Mouse (Mus musculus): ENCODE results near the gene Sds.

The Sds gene

DNA sequence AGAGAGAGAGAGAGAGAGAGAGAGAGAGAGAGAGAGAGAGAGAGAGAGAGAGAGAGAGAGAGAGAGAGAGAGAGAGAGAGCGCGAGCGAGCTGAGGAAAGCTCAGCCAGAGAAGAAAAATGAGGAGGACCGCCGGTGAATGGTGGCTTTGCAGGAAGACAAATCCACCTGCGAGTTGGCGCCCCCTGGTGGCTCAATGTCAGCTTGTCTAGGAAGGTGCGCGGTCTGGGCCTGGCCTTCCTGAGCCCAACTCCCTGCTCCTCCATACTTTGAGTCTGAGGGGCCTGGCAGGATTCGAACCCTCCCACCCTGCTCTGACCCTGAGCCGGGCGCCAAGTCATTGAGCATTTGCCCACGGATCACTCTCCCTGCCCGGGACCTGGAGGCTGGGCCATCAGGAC is 35.6 kb upstream of the Sds start:
- DNase-seq = peak; percentile 90

DNA sequence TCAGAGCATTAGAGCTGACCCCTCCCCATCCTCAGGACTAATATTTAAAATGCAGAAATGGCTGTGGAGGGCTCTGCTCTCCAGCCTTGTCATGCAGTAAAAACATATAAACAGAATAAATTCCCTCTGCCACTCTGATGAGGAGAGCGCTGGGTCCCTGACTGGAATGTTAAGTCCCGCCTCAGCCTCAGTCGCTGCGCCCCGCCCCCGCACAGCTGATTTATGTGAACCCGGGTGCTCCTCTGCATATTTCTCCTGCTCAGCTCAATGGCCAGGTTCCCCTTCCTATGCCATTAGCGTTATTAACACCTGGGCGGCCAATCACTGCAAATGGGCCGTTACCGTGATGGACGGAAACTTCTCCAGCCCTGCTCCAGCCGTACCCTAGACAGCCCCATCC is 29.0 kb upstream of the Sds start:
- DNase-seq = no peak

DNA sequence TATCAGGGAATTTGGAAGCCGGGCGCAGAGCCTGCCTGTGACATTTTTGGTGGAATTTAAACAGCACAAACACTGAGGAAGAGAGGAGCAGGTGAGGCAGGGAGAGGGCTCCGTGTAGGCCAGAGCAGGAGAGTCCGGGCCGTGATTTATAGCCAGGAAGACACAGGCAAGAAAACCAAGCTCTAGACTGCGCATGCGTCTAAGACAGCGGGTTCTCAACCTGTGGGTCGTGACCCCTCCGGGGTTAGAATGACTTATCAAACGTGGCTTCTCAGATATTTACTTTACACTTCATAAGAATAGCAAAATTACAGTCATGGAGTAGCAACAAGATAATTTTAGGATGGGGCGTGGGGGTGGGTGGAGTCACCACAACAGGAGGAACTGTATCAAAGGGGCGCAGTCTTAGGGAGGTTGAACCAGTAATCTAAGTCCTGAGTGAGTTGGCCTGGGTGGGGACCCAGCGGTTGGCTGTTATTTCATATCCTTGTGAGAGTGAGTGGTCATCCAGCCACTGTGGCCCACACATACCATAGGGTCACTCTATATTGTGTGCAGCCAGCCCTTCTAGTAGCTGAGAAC is 21.5 kb upstream of the Sds start:
- DNase-seq = no peak

DNA sequence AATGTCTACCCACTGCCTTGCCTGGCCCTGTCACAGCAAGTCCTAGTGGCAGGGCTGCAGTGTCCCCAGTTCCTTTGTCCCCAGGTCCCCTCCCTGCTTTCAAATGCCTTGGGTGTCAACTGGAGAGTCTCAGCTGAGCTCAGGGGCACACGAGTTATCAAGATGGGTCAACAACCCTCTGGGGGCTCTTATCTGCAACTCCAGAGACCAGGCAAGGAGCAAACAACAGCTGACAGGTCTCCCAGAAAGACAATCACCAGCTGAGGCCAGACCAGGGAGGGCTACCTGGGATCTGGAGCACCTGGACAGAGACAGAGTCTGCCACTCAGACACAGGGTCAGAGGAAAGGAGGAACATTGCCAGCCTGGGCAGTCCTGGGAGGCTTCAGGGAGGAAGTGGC is 20.1 kb upstream of the Sds start:
- DNase-seq = no peak

DNA sequence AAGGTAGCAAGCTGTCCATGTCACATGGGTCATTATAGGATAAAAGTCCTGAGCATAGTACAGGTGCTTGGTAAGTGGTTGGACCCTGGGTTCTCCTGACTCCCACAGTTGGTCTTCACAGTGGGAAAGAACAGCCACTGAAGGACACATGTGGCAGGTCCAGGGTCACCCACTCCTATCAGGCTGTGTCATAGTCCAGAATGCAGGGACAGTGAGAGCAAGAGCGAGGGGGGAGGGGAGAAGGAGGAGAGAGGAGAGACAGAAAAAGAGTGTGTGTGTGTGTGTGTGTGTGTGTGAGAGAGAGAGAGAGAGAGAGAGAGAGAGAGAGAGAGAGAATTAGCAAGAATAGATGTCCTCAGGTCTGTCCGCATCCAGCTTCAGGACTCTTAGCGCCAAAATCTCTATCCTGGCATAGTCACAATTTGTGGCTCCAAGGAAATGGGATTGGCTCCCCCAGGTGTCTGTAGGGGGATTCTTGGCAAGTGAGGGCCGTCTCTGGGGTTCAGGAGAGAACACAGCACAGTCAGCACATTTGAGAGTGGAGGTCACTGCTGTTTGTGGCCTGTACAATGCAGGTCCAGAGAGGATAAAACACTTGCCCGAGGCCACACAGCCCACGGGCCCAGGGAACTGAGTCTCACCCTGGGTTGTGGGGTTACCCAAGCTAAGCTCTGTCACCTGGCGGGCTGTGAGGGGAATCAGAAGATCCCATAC is 19.3 kb upstream of the Sds start:
- no peak for DNase-seq

DNA sequence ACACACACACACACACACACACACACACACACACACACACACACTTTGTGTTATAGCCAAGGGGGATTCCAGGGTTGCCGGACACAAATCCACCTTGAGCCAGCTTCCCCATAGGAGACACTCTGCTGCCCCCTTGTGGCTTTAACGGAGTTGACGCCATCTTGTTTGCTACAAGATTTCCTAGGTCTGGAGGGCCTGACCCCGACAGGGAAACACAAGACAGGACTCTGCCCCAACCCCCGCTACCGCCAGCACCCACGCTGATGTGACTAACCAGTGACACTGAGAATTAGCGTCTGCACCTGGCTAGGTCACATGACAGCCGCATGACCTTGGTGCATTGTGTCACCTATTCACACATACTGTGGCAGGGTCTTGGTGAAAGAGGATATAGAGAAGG is 18.7 kb upstream of the Sds start:
- DNase-seq = peak; percentile 91

DNA sequence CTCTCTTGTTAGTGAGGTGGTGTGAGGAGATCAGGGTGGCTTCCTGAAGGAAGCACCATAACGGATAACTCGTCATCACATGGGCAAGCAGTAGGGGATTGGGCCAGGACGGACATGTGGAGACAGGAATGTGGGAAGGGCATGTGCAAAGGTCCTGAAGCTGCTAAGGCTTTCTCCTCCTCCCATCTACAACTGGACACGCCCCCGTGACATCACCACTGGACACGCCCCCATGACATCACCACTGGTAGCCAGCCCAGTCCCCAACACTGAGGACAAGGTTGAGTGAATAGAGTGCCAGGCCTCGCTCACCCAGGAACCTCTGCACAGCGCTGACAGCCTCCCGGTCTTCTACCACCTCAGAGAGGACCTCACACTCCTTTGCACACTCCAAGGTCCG is 17.2 kb upstream of the Sds start:
- peak; percentile 35 for DNase-seq

DNA sequence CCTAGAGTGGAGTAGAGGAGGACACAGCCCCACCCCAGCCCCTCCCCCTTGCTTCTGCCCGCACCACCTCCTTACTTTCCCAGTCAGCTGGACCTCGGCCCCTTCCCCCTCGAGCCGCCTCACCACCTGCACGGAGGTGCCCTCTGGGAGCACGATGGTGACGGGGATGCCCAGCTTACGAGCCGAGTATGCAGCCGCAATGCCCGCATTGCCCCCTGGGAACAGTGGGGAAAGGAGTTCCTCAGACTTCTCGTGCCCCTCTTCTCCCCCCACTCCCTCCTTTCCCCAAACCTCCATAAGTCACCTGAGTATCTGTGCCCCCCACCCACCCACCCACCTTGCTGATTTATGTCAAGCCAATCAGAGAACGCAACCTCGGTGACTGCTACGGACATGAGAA is 14.4 kb upstream of the Sds start:
- DNase-seq = no peak

DNA sequence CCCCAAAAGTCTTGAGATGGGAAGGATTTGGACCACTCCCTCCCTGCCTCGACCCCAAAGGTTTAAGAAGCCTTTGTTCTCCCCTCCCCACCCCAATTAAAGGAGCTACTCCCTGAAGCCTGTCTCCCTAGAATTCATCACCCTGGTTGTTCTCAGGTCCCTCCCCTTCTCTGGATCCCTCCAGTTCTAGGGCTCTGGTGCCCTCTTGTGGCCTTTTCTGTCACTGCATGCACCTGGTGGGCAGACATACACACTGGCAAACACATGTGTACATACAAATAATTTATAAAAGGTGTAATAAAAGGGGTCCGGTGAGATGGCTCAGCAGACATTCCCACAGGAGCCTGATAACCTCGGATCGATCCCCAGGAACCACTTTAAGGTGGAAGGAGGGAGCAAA is 12.0 kb upstream of the Sds start:
- DNase-seq = no peak

DNA sequence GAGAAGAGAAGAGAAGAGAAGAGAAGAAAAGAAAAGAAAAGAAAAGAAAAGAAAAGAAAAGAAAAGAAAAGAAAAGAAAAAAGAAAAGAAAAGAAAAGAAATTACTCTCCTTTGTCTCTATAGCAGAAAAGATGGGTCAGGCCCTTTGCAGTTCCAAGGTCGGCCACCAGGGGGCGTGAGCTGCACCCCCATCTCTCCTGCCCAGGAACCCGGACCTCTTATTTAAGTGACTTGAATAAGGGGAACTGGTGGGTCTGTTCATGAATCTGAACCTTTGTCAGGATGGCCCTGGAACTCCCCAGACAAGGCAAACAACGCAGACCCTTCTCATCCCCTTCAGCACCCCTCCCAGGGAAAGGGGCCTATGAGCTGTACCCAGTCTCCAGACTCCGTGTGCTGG is 11.3 kb upstream of the Sds start:
- DNase-seq = no peak

DNA sequence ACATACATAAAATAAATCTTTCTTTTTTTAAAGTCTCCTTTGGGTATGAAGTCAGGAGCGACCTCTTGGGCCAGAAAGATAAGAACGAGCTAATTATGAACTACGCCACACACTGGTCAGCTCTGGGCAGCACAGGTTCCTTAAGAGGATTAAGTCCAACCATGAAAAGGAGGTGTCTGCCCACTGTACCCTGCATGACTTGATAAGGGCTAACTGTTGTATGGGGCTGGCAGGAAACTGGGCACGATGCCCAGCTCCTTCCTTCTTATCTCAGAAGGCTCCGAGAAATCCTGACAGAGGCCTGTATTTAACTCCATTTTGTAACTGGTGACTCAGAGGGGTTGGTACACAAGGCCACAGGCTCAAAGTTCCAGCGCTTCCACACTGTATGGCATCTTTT is 10.5 kb upstream of the Sds start:
- DNase-seq = peak; percentile 43

DNA sequence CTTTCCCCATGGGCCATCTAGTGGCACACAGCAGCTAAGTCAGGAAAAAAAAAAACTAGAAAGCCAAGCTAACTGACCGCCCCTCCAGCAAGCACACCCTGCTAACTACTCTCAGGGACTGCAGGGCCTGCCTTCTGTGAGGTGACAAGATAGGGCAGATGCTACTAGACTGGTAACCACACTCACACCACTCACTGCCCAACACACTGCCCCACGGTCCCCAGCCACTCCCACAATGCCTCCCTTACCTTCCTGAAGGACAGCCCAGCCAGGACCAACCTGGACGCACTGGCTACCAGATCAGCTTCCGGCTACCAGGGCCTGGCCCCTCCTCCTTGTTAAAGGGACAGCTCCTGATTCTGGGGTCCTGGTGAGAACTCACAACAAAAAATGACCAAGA is 9.3 kb upstream of the Sds start:
- DNase-seq = peak; percentile 33

DNA sequence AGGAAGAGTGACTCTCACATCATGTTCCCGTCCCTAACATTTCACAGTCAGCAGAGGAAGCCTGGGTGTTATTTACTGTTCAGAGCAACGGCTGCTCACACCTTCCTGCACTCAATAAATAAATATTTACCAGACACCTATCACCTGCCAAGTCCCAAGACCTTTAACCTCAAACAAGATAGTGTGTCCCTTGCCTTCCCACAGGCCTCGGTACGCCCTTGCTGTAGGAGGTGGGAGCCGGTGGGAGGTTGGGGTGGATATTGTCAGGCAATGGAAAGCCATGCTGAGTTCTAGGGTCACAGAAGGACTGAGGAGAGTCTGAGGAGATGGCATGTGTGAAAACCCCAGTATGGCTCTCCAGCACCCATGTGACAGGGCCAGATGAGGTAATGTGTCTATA is 8.0 kb upstream of the Sds start:
- DNase-seq = no peak

DNA sequence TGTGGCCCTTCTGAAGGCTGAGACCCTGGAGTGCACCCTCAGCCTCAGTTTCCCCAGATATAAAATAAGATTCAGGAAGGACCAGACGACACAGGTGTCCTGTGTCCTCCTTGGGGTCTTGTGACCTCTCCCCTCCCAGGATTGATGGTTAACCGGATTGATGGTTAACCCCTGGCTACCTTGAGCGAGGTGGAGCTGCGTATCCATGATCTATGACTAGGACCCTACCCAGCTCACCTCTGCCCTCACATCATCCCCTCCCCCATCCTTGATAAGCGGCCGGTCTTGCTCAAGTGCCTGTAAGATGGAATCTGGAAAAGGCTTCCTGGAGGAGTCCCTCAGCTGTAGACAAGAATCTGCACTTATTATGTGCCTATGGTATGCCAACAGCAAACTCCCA is 7.5 kb upstream of the Sds start:
- no peak for DNase-seq

DNA sequence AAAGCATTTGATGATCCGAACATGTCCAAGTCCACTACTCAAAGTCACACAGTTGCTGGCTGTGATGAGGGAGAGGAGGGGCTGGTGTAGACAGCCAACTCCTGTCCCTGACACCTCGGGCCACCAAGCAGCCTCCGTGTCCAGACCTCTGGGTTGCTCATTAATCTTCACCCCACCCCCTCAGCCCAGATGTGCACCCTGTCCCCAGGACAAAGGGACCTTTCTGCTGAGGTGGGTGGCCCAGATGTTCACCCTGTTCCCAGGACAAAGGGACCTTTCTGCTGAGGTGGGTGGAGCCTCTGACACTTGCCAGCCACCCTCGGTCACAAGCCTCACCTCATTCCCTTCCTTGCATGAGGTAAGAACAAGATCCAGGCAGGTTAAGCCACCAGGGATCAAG is 4.8 kb upstream of the Sds start:
- DNase-seq = no peak

DNA sequence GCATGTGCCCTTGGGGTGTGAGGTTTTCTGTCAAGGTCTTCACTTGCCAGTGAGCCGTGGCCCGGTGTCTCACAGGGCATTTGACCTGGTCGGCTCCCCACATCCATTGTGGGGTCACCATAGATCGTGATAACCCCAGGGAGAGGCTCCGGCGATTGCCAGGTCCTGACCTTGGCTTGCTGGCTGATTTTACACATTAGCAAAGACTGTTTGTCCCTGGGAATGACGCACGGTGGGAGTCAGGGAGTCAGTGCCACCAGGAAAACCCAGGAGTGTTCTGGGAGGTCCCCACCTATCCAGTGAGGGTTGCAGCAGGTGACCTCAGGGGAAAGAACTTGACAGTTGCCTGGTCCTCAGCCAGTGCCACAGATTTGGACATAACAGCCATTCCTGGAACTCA is 3.6 kb upstream of the Sds start, which contains the start of gene Sdsl:
Sdsl (minus strand) TSS at position 41 of the 400 bp plus-strand sequence.
- no peak for DNase-seq

DNA sequence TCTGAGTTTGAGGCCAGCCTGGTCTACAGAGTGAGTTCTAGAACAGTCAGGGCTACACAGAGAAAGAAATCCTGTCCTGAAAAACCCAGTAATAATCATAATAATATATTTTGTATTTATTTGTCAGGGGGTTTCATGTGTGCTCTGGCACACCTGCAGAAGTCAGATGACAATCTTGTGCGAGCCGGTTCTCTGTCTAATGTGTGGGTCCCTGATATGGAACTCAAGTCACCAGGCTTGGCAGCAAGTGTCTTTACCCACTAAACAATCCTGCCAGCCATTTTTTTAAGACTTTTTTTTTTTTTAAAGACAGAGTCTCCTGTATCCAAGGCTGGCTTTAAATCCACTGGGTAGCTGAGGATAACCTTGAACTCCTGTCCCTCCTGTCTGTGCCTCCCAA is 3.0 kb upstream of the Sds start:
- no peak for DNase-seq

DNA sequence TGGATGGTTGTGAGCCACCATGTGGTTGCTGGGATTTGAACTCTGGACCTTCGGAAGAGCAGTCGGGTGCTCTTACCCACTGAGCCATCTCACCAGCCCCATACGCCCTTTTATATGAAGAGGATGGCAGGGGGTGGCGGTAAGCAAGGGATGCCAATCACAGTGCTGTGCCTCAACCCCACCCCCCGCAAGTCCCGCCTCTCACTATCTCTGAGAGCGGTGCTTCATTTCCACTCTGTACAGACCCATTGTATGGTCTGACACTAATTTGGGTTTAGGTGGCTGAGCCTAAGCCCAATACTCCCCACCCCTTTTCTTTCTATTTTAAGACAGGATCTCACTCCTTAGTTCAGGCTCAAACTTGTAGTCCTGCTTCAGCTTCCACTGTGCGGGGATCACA is 465 bp upstream of the Sds start:
- DNase-seq = no peak

DNA sequence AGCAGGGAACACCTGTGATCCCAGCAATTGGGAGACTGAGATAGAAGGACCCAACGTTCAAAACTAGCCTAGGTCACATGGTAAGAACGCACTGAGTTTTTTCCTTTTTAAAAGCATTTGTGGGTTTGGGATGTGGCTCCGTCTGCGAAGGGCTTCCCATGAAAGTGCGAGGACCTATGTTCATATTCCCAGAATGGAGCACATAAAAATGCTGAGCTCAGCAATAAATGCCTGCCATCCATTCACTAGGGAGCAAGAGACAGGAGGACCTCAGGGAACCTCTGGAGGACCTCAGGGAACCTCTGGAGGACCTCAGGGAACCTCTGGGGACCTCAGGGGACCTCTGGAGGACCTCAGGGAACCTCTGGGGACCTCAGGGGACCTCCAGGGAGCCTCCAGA is 1.7 kb downstream of the Sds start:
- DNase-seq = no peak

DNA sequence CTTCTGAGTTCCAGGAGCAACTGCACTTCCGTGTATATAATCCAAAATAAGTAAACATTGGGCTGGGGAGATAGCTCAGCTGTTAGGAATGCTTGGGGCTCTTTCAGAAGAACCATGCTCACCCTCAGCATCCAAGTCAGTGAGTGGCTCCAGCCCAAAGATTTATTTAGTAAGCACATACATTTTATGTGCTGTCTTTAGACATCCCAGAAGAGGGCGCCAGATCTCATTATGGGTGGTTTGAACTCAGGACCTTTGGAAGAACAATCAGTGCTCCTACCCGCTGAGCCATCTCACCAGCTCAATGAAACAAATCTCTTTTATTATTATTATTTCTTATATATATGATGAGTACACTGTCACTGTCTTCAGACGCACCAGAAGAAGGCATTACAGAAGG is 3.2 kb downstream of the Sds start:
- no peak for DNase-seq

DNA sequence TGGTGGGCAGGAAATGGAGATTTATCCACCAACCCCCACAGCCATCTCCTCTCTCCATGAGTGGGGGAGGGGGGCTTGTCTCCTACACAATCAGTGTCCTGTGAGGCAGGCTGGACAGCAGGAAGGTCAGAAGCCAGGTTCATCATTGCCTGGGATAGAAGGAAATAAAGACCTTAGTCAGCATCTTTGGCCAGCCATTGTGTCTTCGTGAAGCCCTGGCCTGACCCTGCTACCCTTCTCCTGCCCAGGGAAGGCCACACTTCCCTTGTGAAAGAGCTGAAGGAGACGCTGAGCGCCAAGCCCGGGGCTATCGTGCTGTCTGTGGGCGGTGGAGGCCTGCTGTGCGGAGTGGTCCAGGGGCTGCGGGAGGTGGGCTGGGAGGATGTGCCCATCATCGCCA is 4.9 kb downstream of the Sds start:
- DNase-seq = no peak

DNA sequence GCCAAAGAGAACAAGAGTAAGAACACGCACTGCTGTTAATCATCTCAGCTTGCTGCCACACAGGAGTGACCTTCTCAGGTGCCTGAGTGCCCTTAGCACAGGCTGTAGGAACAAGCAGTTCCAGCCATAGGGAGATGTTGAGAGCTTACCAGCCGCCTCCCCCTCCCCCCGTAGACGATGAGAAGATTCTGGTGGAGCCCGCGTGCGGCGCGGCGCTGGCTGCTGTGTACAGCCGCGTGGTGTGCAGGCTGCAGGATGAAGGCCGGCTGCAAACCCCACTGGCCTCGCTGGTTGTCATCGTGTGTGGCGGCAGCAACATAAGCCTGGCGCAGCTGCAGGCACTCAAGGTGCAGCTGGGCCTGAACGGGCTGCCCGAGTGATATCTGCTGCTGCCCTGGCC is 7.1 kb downstream of the Sds start:
- DNase-seq = no peak

DNA sequence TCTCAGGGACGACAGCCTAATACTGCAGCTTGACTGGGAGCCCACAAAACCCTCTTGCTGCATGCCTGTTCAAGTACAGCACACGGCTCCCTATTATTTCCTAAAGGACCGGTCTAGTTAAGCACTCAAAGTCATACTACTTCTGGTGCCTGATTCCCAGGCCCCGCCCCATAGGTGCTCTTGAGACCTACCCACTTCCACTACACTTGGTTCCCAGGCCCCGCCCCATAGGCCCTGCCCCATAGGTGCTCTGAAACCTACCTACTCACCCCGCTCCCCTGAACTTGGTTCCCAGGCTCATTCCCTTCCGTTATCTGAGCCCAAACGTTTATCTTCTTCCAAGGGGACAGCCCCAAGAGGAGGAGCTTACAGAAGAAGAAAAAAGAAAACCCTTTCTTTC is 11.5 kb downstream of the Sds start:
- no peak for DNase-seq

DNA sequence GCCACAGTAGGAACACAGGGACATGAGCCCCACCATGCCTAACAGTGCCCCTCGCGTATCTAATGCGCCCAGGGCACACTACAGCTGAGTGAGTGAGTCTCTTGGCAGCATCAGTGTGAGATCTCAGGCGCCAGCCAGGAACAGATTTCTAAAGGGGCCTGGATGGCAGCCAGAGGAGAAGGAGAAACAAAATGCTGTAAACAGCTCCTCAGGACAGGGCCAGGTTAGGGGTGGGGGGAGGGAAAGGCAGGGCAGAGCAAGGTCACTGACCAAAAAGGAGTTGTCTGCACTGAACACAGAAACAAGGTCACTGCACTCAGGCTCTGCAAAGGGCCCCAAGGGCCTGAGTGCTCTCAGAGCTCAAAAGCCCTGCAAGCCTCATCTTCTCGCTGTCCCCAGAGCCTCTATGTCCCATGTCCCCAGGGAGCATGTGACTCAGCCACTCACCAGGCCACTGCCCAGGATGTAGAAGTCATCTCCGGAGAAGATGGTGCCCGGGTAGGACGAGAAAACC is 14.4 kb downstream of the Sds start:
- DNase-seq = no peak

DNA sequence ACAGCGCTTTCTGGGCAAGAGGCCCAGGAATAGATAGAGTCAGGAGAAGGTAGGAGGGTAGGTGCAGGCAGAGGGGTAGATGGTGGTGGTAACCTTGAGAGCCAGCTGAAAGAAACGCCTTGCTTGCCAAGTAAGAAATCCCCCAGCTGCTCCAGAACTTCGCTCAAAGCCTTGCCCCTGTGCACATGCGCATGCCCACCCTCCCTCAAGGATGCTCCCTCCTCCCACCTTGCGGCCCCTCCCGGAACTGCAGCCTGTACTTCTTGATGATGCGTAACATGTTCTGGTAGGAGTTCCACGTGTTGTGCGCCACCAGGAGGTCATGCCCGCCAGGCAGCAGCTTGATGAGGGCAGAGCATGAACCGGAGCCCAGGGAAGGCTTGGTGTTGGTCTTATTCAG is 16.1 kb downstream of the Sds start:
- DNase-seq = peak; percentile 60
